Mouse (Mus musculus): ENCODE data around the gene Defb13.

GRCm38 (mm10) chr8:21958414-21958813 lies 11.9 kb downstream of the Defb13 start, which contains the start of gene Fam90a1a:
- TF ChIP-seq CTCF (IDR thresholded peaks at IDR 0.05; ENCODE audit: borderline replicate concordance, extremely low read depth, insufficient read depth, insufficient read length) (no peak), POLR2A (IDR thresholded peaks at IDR 0.05; ENCODE audit: borderline replicate concordance, extremely low read depth, insufficient read depth, insufficient read length, poor library complexity, severe bottlenecking) (no peak)
